Mouse (Mus musculus) limb, embryonic 11.5 days (tissue): ENCODE data around the gene Scin. TPM values are rescaled to one million over a fixed set of nuclear protein-coding genes. Genes with fewer than 3 reads are reported as not detected.

ENCODE experiments used
- ATAC-seq: fragments of 200-750 bp; cut with Nextera tagmentation; 2 replicates; pipeline ENCODE4 v1.8.0; 2017; ENCODE audit warnings: low read depth; ENCODE audit not compliant: insufficient number of reproducible peaks, low FRiP score, low TSS enrichment
- DNase-seq: peaks from one replicate; pipeline ENCODE4 v3.0.0-alpha.2; 2015; ENCODE audit warnings: low spot score
- H3K27ac ChIP-seq: fragments of 300-500 bp; sonication (generic); replicated peaks from 2 replicates; pipeline ENCODE4 v1.5.1; 2014; ENCODE audit warnings: low read depth, mild to moderate bottlenecking, low read length
- H3K27me3 ChIP-seq: fragments of 300-500 bp; sonication (generic); 2 replicates; pipeline ENCODE4 v1.6.1; 2014; ENCODE audit warnings: mild to moderate bottlenecking, low read length, mixed read lengths; ENCODE audit not compliant: control insufficient read depth, insufficient read depth
- H3K36me3 ChIP-seq: fragments of 300-500 bp; sonication (generic); 2 replicates; pipeline ENCODE4 v1.6.1; 2014; ENCODE audit warnings: mild to moderate bottlenecking, low read length, moderate library complexity, mixed read lengths; ENCODE audit not compliant: control insufficient read depth, insufficient read depth
- H3K4me1 ChIP-seq: fragments of 300-500 bp; sonication (generic); 2 replicates; pipeline ENCODE4 v1.6.1; 2014; ENCODE audit warnings: low read length, mixed read lengths; ENCODE audit not compliant: control insufficient read depth, insufficient read depth
- H3K4me2 ChIP-seq: fragments of 300-500 bp; sonication (generic); 2 replicates; pipeline ENCODE4 v1.6.1; 2014; ENCODE audit warnings: low read depth, mild to moderate bottlenecking, moderate library complexity; ENCODE audit not compliant: severe bottlenecking
- H3K4me3 ChIP-seq: fragments of 300-500 bp; sonication (generic); 2 replicates; pipeline ENCODE4 v1.5.1; 2014; ENCODE audit warnings: low read depth, low read length
- H3K9ac ChIP-seq: fragments of 300-500 bp; sonication (generic); 2 replicates; pipeline ENCODE4 v1.6.1; 2014; ENCODE audit warnings: mild to moderate bottlenecking, low read length
- H3K9me3 ChIP-seq: fragments of 300-500 bp; sonication (generic); 2 replicates; pipeline ENCODE4 v1.6.1; 2016; ENCODE audit warnings: low read length; ENCODE audit not compliant: control insufficient read depth
- WGBS: fragments of 180-500 bp; shearing (Covaris S2); extraction: QIAGEN DNeasy Blood & Tissue Kit; methylation state at CpG from one replicate; pipeline ENCODE4 v1.1.7; 2014; 5-methylcytosine and 5-hydroxymethylcytosine counted together
- polyA plus RNA-seq: library from polyadenylated mRNA; unstranded; fragments of >200 nt; fragmentation: Nextera tagmentation; extraction: Ambion mirVana; gene quantifications from 2 replicates; pipeline ENCODE4 v1.2.1, GENCODE M21; 2014

Gene Scin
- polyA plus RNA-seq, 1 experiment from 2014 or later, result 0.43 TPM

GRCm38 (mm10) chr12:40016068-40016467 is 118.0 kb downstream of the Scin start:
- WGBS, result 72% methylated on average over 9 of the region's 9 CpGs
- ATAC-seq, result no peak
- Histone ChIP-seq H3K4me2 (no peak overlapping the region), H3K9me3 (no peaks in the 10 kb centered on the region), H3K36me3 (no peaks in the 10 kb centered on the region), H3K27ac (no peak overlapping the region), H3K4me3 (no peak overlapping the region), H3K4me1 (peaks cover 3% of the 10 kb centered on the region; the same call in 1 of the 2 replicates), H3K9ac (no peak overlapping the region), H3K27me3 (no peaks in the 10 kb centered on the region)
- DNase-seq, result no peak

- Histone ChIP-seq H3K27me3 (no peaks in the 10 kb centered on the region), H3K9ac (no peak overlapping the region), H3K27ac (no peak overlapping the region), H3K4me1 (no peaks in the 10 kb centered on the region), H3K36me3 (no peaks in the 10 kb centered on the region), H3K4me2 (no peak overlapping the region), H3K4me3 (no peak overlapping the region), H3K9me3 (no peaks in the 10 kb centered on the region)
- no peak for ATAC-seq
- DNase-seq, result no peak
- 70% methylated on average over 2 of the region's 2 CpGs for WGBS
These were observed 124.2 kb downstream of the Scin start for GRCm38 (mm10) chr12:40009866-40010265.

Other genes with a start within 250 kb of the Scin start
- 29.4 and 31.1 TPM in 2 replicates for gene Arl4a, start 96.2 kb downstream of the Scin start, polyA plus RNA-seq
- gene Lsmem1, start 65.3 kb upstream of the Scin start, polyA plus RNA-seq, result not detected in 2 replicates
- gene Ifrd1, start 114.3 kb upstream of the Scin start, polyA plus RNA-seq, result 135 and 137 TPM in 2 replicates